Mouse (Mus musculus) hindbrain, embryonic 12.5 days (tissue): ENCODE measurements at regions not wholly inside any gene's neighbourhood (a gene's known extent, or its start where the extent isn't known, plus 50 kb on each side); places are given as distances from the start of the nearest gene placed in this dataset.
A peak's percentile ranks its signal among the peaks of the same experiment; 100 is the strongest.

Experiments used
- ATAC-seq: fragments of 200-750 bp; cut with Nextera tagmentation; 2 replicates; pipeline ENCODE4 v1.8.0; 2017; ENCODE audit warnings: moderate TSS enrichment; ENCODE audit not compliant: low FRiP score
- H3K27ac ChIP-seq: fragments of 300-500 bp; sonication (generic); 2 replicates; pipeline ENCODE4 v1.5.1; 2016; ENCODE audit warnings: mild to moderate bottlenecking
- H3K27me3 ChIP-seq: fragments of 300-500 bp; sonication (generic); 2 replicates; pipeline ENCODE4 v1.6.1; 2016; ENCODE audit warnings: mild to moderate bottlenecking
- H3K36me3 ChIP-seq: fragments of 300-500 bp; sonication (generic); 2 replicates; pipeline ENCODE4 v1.6.1; 2016; ENCODE audit warnings: mild to moderate bottlenecking
- H3K4me1 ChIP-seq: fragments of 300-500 bp; sonication (generic); 2 replicates; pipeline ENCODE4 v1.6.1; 2016
- H3K4me2 ChIP-seq: fragments of 300-500 bp; sonication (generic); replicated peaks from 2 replicates; pipeline ENCODE4 v1.6.1; 2016; ENCODE audit warnings: mild to moderate bottlenecking
- H3K4me3 ChIP-seq: fragments of 300-500 bp; sonication (generic); 2 replicates; pipeline ENCODE4 v1.5.1; 2016; ENCODE audit warnings: mild to moderate bottlenecking
- H3K9ac ChIP-seq: fragments of 300-500 bp; sonication (generic); 2 replicates; pipeline ENCODE4 v1.6.1; 2016; ENCODE audit warnings: mild to moderate bottlenecking, moderate library complexity
- H3K9me3 ChIP-seq: fragments of 300-500 bp; sonication (generic); replicated peaks from 2 replicates; pipeline ENCODE4 v1.6.1; 2016; ENCODE audit warnings: mild to moderate bottlenecking
- WGBS: fragments of 180-500 bp; shearing (Covaris S2); methylation state at CpG from one replicate; pipeline ENCODE4 v1.1.7; 2016; 5-methylcytosine and 5-hydroxymethylcytosine counted together

DNA sequence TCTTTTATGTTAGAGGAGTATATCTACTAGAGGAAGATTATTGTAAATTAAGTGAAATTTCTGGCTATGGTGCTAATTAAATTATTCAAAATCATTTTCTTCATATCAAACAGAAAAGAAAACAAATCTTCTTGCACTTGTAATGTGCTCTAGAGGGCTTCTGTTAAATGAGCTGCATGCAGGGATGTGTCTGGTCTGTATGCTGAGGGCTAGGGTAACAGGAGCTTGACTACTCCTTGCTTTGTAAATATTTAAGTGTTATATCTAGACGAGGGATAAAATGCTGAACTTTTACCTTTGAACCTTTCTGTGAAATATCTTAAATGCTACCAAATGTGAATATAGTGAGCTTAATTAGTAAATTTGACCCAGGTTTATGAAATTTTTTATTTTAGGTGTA is 354.9 kb upstream of the Tmem161b start:
- no peaks in the 10 kb centered on the region for H3K36me3 ChIP-seq
- H3K27me3 ChIP-seq, result no peaks in the 10 kb centered on the region
- no peak overlapping the region for H3K4me3 ChIP-seq
- H3K9me3 ChIP-seq, result no peaks in the 10 kb centered on the region
- H3K9ac ChIP-seq, result no peak overlapping the region
- no peak overlapping the region for H3K4me2 ChIP-seq
- peak overlapping the region; percentile 80 for H3K27ac ChIP-seq
- WGBS, result 56% methylated on average over 1 of the region's 1 CpGs
- ATAC-seq, result no peak
- H3K4me1 ChIP-seq, result peaks cover 9% of the 10 kb centered on the region

GRCm38 (mm10) chr13:83867831-83868473 is 354.1 kb upstream of the Tmem161b start:
- WGBS, result 51% methylated on average over 4 of the region's 4 CpGs
- no peaks in the 10 kb centered on the region for H3K9me3 ChIP-seq
- no peak overlapping the region for H3K4me3 ChIP-seq
- H3K4me2 ChIP-seq, result no peak overlapping the region
- H3K27me3 ChIP-seq, result no peaks in the 10 kb centered on the region
- no peak overlapping the region for H3K9ac ChIP-seq
- H3K36me3 ChIP-seq, result no peaks in the 10 kb centered on the region
- peaks cover 12% of the 10 kb centered on the region for H3K4me1 ChIP-seq
- H3K27ac ChIP-seq, result peak overlapping the region; percentile 88
- ATAC-seq, result peak; percentile 74

GRCm38 (mm10) chr13:83868922-83869321 is 353.2 kb upstream of the Tmem161b start:
- Histone ChIP-seq H3K4me3 (no peak overlapping the region), H3K9me3 (no peaks in the 10 kb centered on the region), H3K4me2 (no peak overlapping the region), H3K9ac (no peak overlapping the region), H3K27me3 (no peaks in the 10 kb centered on the region), H3K36me3 (no peaks in the 10 kb centered on the region), H3K4me1 (peaks cover 18% of the 10 kb centered on the region), H3K27ac (peak overlapping the region; percentile 90)
- peak; percentile 85 for ATAC-seq
- whole genome bisulfite sequencing, result 25% methylated on average over 4 of the region's 4 CpGs

GRCm38 (mm10) chr13:83872143-83872819 is 349.8 kb upstream of the Tmem161b start:
- Histone ChIP-seq H3K9ac (no peak overlapping the region), H3K9me3 (no peaks in the 10 kb centered on the region), H3K4me1 (peaks cover 14% of the 10 kb centered on the region; the same call in 1 of the 2 replicates), H3K27ac (peak overlapping the region; percentile 83), H3K4me3 (no peak overlapping the region), H3K27me3 (no peaks in the 10 kb centered on the region), H3K36me3 (no peaks in the 10 kb centered on the region), H3K4me2 (no peak overlapping the region)
- ATAC-seq, result peak; percentile 23; the same call in 1 of the 2 replicates
- 33% methylated on average over 3 of the region's 3 CpGs for WGBS

DNA sequence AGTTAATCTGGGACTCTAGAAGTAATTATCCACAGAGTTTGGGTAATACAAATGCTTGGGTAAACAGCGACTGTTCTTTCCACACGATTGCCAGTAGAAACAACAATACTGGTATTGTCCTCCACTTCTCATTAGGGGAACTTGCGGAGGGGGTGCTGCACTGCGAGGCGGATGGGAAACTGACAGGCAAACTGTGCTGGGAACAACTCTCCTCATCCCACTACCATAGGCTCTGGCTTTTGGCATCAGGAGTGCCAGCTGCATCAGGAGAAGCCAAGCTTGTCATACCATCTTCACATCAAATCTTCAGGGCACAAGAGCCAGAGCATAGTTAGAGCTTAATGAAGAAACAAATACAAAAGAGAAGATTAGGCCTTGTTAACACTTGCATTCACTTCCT is 349.2 kb upstream of the Tmem161b start:
- Histone ChIP-seq H3K4me3 (no peak overlapping the region), H3K9me3 (no peaks in the 10 kb centered on the region), H3K9ac (no peak overlapping the region), H3K27ac (peak overlapping the region; percentile 83), H3K36me3 (no peaks in the 10 kb centered on the region), H3K27me3 (no peaks in the 10 kb centered on the region), H3K4me2 (no peak overlapping the region), H3K4me1 (peaks cover 13% of the 10 kb centered on the region; the same call in 1 of the 2 replicates)
- ATAC-seq, result peak; percentile 78
- WGBS, result 3% methylated on average over 5 of the region's 5 CpGs

DNA sequence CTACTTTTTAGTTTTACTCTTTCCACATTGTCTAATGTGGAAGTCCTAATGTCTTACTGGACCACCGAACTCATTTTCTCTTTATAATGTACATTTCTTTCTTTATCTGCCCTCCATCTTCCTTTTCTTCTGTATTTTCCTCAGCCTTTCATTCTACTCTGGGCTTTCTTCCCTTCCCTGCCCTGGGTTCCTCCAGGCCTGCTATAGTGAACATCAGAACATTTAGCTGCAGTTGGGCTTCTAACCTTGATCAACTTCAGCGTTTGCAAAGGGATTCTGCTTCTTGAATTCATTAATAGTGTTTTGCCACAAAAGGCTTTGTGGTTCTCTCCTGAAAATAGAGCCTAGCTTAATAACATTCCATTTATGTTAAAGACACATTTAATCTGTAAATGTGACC is 342.5 kb upstream of the Tmem161b start:
- no peaks in the 10 kb centered on the region for H3K9me3 ChIP-seq
- peaks cover under 1% of the 10 kb centered on the region for H3K4me1 ChIP-seq
- H3K36me3 ChIP-seq, result no peaks in the 10 kb centered on the region
- 51% methylated on average over 2 of the region's 2 CpGs for WGBS
- H3K9ac ChIP-seq, result no peak overlapping the region
- no peak for ATAC-seq
- no peak overlapping the region for H3K4me2 ChIP-seq
- H3K27ac ChIP-seq, result peak overlapping the region; percentile 78
- no peak overlapping the region for H3K4me3 ChIP-seq
- no peaks in the 10 kb centered on the region for H3K27me3 ChIP-seq

DNA sequence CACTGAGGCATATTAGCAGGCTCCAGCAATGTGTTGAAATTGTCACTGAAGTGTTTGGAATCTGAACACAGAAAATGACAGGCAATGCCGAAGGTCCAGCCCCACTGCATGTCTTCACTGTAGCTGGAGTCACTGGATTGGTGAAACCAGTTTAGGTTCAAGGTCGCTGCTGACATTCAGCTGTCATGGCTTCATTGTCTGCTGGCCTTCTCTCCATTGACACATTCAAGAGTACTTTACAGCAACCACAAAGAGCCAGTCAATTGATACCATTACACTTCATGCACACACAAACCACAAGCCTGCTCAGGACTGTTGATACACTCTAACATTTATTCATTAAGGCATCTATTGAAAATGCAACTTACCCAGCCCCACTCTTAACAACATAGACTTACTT is 341.8 kb upstream of the Tmem161b start:
- H3K4me2 ChIP-seq, result no peak overlapping the region
- ATAC-seq, result peak; percentile 53

DNA sequence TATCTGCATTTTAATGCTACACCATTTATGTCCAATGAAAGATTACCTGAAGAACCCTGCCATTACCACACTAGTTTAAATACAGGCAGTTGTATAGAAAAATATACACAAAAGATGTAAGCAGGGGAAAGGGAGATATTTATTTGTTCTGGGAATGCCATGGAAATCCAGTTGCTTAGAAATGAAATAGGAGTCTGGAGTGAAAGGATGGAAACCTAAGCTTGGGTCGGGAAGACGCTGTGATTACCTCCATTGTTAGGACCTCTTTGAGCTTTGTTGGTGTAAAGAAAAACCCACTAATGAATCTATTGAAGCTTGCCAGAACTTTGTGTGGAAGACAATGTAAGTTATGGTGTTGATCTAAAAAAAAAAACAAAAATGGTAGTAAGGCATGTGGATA is 341.3 kb upstream of the Tmem161b start:
- Histone ChIP-seq H3K27ac (peak overlapping the region; percentile 60), H3K4me2 (no peak overlapping the region), H3K4me3 (no peak overlapping the region), H3K4me1 (peaks cover 8% of the 10 kb centered on the region), H3K9ac (no peak overlapping the region), H3K36me3 (no peaks in the 10 kb centered on the region), H3K9me3 (no peaks in the 10 kb centered on the region), H3K27me3 (no peaks in the 10 kb centered on the region)
- 46% methylated on average over 2 of the region's 2 CpGs for WGBS
- no peak for ATAC-seq

More for the DNA sequence above, 341.8 kb upstream of the Tmem161b start:
- H3K9ac ChIP-seq, result no peak overlapping the region
- H3K27ac ChIP-seq, result peak overlapping the region; percentile 60
- H3K4me1 ChIP-seq, result peaks cover 7% of the 10 kb centered on the region
- no peaks in the 10 kb centered on the region for H3K36me3 ChIP-seq
- 41% methylated on average over 2 of the region's 2 CpGs for WGBS
- no peaks in the 10 kb centered on the region for H3K27me3 ChIP-seq
- no peak overlapping the region for H3K4me3 ChIP-seq
- H3K9me3 ChIP-seq, result no peaks in the 10 kb centered on the region

GRCm38 (mm10) chr13:83882839-83883238 is 339.3 kb upstream of the Tmem161b start:
- no peak overlapping the region for H3K4me2 ChIP-seq
- no peak overlapping the region for H3K4me3 ChIP-seq
- no peak for ATAC-seq
- H3K9me3 ChIP-seq, result no peaks in the 10 kb centered on the region
- no peaks in the 10 kb centered on the region for H3K36me3 ChIP-seq
- H3K27me3 ChIP-seq, result no peaks in the 10 kb centered on the region
- WGBS, result 61% methylated on average over 1 of the region's 1 CpGs
- no peak overlapping the region for H3K9ac ChIP-seq
- H3K27ac ChIP-seq, result peak overlapping the region; percentile 55
- H3K4me1 ChIP-seq, result peaks cover 10% of the 10 kb centered on the region

GRCm38 (mm10) chr13:83883821-83884220 is 338.3 kb upstream of the Tmem161b start:
- Histone ChIP-seq H3K36me3 (no peaks in the 10 kb centered on the region), H3K9ac (no peak overlapping the region), H3K27ac (peak overlapping the region; percentile 76), H3K4me1 (peaks cover 10% of the 10 kb centered on the region), H3K27me3 (no peaks in the 10 kb centered on the region), H3K4me2 (no peak overlapping the region), H3K9me3 (no peaks in the 10 kb centered on the region), H3K4me3 (no peak overlapping the region)
- no peak for ATAC-seq
- WGBS, result 68% methylated on average over 4 of the region's 4 CpGs

GRCm38 (mm10) chr13:83884226-83884625 is 337.9 kb upstream of the Tmem161b start:
- no peak overlapping the region for H3K9ac ChIP-seq
- WGBS, result 69% methylated on average over 4 of the region's 4 CpGs
- no peaks in the 10 kb centered on the region for H3K36me3 ChIP-seq
- no peaks in the 10 kb centered on the region for H3K27me3 ChIP-seq
- peaks cover 10% of the 10 kb centered on the region for H3K4me1 ChIP-seq
- H3K4me3 ChIP-seq, result no peak overlapping the region
- H3K4me2 ChIP-seq, result no peak overlapping the region
- peak overlapping the region; percentile 76 for H3K27ac ChIP-seq
- H3K9me3 ChIP-seq, result no peaks in the 10 kb centered on the region
- no peak for ATAC-seq

DNA sequence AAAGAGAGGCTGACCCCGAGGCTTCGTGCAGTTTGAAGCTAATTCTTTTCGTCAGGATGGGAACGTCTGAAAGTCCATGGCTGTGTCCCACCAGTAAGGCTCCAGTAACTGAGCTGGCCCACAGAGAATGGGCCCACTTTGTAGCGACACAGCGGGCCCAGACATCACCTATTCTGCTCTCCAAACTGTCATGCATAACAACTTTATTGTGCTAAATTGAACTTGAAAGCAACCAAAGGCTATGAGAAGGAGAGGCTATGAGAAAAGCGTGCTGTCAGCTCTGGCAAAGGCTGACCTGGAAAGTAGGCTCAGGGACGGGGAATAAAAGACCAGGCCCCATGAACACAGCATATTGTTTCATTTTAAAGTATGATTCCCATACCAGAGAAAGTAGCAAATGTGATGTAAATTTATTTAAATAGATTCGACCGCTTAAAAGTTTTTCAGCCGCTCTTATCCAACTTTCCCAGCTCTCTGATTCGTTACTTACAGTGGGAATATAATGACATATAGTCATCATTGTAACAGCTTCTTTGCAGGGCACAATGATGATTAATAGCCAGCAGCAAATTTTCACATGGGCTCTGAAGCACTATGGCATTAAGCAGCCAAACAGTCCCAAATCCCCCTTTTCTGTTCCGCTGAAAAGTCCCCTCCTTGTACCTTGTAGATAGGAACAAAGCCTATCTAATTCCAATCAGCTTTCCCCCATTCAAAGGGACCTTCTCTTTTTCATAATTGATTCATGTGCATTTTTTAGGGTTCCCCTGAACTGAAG is 337.1 kb upstream of the Tmem161b start:
- no peaks in the 10 kb centered on the region for H3K27me3 ChIP-seq
- peaks cover 10% of the 10 kb centered on the region for H3K4me1 ChIP-seq
- H3K27ac ChIP-seq, result peak overlapping the region; percentile 76
- H3K4me3 ChIP-seq, result no peak overlapping the region
- WGBS, result 26% methylated on average over 13 of the region's 13 CpGs
- H3K4me2 ChIP-seq, result 0 out of 2 replicates have a peak overlapping the region, but pooled peaks have one; percentile 4
- H3K9me3 ChIP-seq, result no peaks in the 10 kb centered on the region
- H3K9ac ChIP-seq, result no peak overlapping the region
- H3K36me3 ChIP-seq, result no peaks in the 10 kb centered on the region
- ATAC-seq, result peak; percentile 91
